9 mouse cellular contexts compared by ENCODE assay signal in the genomic region with DNA sequence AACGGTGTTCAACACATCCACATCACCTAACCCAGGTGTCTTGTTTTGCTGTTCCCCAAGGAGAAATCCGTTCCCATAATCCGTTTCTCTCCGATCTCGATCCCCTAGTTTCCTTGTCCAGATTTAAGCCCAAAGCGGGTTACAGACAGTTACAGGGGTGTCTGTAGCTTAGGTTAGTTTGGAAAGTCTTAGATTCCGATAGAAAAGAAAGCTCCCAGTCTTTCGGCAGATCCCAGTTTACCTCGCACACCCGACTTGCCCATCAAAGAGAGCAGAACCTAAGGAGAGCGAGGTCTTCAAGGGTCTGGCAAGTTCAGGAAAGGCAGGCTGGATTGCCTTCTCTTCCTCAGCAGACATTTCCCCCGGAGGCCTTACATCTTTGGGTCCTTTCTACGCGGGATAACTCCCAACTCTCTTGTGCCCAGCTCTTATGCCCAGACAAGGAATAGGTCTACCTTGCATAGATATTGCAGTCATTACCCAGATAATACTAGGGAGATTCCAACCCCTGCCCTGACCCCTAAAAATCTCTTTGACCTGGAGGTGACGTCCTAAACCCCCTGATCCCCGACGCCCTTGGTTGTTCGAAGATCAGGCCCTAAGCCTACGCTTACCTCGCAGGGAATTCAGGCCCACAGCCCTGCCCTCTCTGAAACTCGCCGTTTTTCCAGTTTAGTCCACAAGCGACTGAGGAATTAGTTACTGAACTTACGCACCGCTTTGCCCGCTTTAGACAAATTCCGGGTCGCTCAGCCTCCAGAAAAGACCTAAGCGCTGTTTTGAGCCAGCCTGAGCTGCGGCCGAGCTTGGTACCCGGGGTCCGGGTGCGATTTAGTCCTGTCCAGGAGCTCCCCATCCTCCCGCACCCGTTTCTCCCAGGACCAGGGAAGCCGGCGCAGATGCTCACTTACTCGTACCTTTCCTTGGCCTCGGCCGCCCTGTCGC. TPM values are rescaled to one million over a fixed set of nuclear protein-coding genes. Genes with fewer than 3 reads are reported as not detected.
DNase-seq lines count a peak whose midpoint lies in the region; ATAC-seq lines count a peak whose summit lies in the region.
"Had no signal": no experiment of that assay in that cellular context is flagged by ENCODE, and none has a peak within 500 bp of the region (broad histone marks: within the 10 kb centered on the region; RNA-seq: fewer than 3 reads in every experiment).

No protein-coding gene starts in this region.

- WGBS in heart, embryonic 14.5 days = 3% methylated on average over 42 of the region's 42 CpGs
- 1% methylated on average over 41 of the region's 42 CpGs for WGBS in hindbrain, embryonic 13.5 days
- WGBS in midbrain, embryonic 14.5 days = under 1% methylated on average over 42 of the region's 42 CpGs

- H3K9me3 ChIP-seq in heart, embryonic 14.5 days (ENCODE audit: control insufficient read depth, low read length) = no peaks in the 10 kb centered on the region
- H3K9me3 ChIP-seq in hindbrain, embryonic 13.5 days = no peaks in the 10 kb centered on the region
- H3K9me3 ChIP-seq in midbrain, embryonic 14.5 days (ENCODE audit: control insufficient read depth, low read length) = no peaks in the 10 kb centered on the region

- H3K4me1 ChIP-seq in heart, embryonic 14.5 days (ENCODE audit: control insufficient read depth in 2 of 2, insufficient read depth in 2 of 2, low read length in 2 of 2) = peaks cover 3 to 20% of the 10 kb centered on the region in 2 experiments; a peak in 3 of 4 replicates
- peaks cover 19% of the 10 kb centered on the region for H3K4me1 ChIP-seq in hindbrain, embryonic 13.5 days (replicated peaks)
- H3K4me1 ChIP-seq in midbrain, embryonic 14.5 days (ENCODE audit: control insufficient read depth, insufficient read depth, low read length) = peaks cover 5% of the 10 kb centered on the region; the same call in 1 of the 2 replicates

- peak overlapping the region; percentile 92 for H3K4me2 ChIP-seq in heart, embryonic 14.5 days (ENCODE audit: low read length)
- peak overlapping the region; percentile 52 for H3K4me2 ChIP-seq in hindbrain, embryonic 13.5 days
- peak overlapping the region; percentile 63 for H3K4me2 ChIP-seq in midbrain, embryonic 14.5 days (ENCODE audit: low read length)

- H3K9ac ChIP-seq in heart, embryonic 14.5 days (ENCODE audit: low read length) = no peak overlapping the region
- peak overlapping the region; percentile 49 for H3K9ac ChIP-seq in hindbrain, embryonic 13.5 days
- no peak overlapping the region for H3K9ac ChIP-seq in midbrain, embryonic 14.5 days (replicated peaks; ENCODE audit: low read length)

- no peak for ATAC-seq in heart, embryonic 14.5 days (ENCODE audit: insufficient number of reproducible peaks, insufficient read depth, low FRiP score, low read depth)
- no peak for ATAC-seq in hindbrain, embryonic 13.5 days (ENCODE audit: low FRiP score)
- ATAC-seq in midbrain, embryonic 14.5 days (ENCODE audit: low FRiP score, low TSS enrichment) = no peak

- H3K27ac ChIP-seq in heart, embryonic 14.5 days (replicated peaks in 1 of 2; ENCODE audit: control insufficient read depth in 1 of 2, insufficient read depth in 1 of 2, low read depth in 2 of 2, low read length in 2 of 2) = no peak overlapping the region
- H3K27ac ChIP-seq in hindbrain, embryonic 13.5 days = no peak overlapping the region
- H3K27ac ChIP-seq in midbrain, embryonic 14.5 days (replicated peaks; ENCODE audit: low read depth, low read length) = no peak overlapping the region

- H3K27me3 ChIP-seq in heart, embryonic 14.5 days (ENCODE audit: control insufficient read depth, insufficient read depth, low read length) = peaks cover 94% of the 10 kb centered on the region
- H3K27me3 ChIP-seq in hindbrain, embryonic 13.5 days = peaks cover 99% of the 10 kb centered on the region
- peaks cover 96% of the 10 kb centered on the region for H3K27me3 ChIP-seq in midbrain, embryonic 14.5 days (ENCODE audit: control insufficient read depth, insufficient read depth, low read length)

- peak overlapping the region; percentile 47 to 48 for H3K4me3 ChIP-seq in heart, embryonic 14.5 days (ENCODE audit: control insufficient read depth in 1 of 2, insufficient read depth in 1 of 2, low read depth in 1 of 2, low read length in 2 of 2)
- peak overlapping the region; percentile 37 for H3K4me3 ChIP-seq in hindbrain, embryonic 13.5 days
- H3K4me3 ChIP-seq in midbrain, embryonic 14.5 days (replicated peaks; ENCODE audit: low read depth, low read length) = peak overlapping the region; percentile 25; the same call in 1 of the 2 replicates

- DNase-seq in heart, adult 9 months (ENCODE audit: low spot score in 2 of 2) = no peak
- peak; percentile 68 for DNase-seq in embryo, embryonic 10.5 days (ENCODE audit: low spot score)
- peak; percentile 32 for DNase-seq in midbrain, embryonic 14.5 days
- no peak for DNase-seq in natural killer cell, adult 2 months (ENCODE audit: low spot score in 2 of 2)
- DNase-seq in layer of hippocampus, postnatal 36 days = no peak
- DNase-seq in left cerebral cortex, adult 11 months (ENCODE audit: low spot score) = no peak

- no peaks in the 10 kb centered on the region for H3K36me3 ChIP-seq in heart, embryonic 14.5 days (ENCODE audit: control insufficient read depth, insufficient read depth, low read length)
- no peaks in the 10 kb centered on the region for H3K36me3 ChIP-seq in hindbrain, embryonic 13.5 days
- H3K36me3 ChIP-seq in midbrain, embryonic 14.5 days (ENCODE audit: control insufficient read depth, insufficient read depth, low read length) = no peaks in the 10 kb centered on the region

RNA-seq across cellular contexts. Expression of a gene that starts 1.3 kb away (rescaled TPM):
- 0.24 TPM in 1 of 2 replicates, not detected in the other for polyA plus RNA-seq in heart, embryonic 14.5 days (2014; fragmentation: Nextera tagmentation; extraction: Ambion mirVana)
- polyA plus RNA-seq in hindbrain, embryonic 13.5 days (2015; fragmentation: Nextera tagmentation; extraction: Ambion mirVana) = 1.0 and 1.1 TPM in 2 replicates
- polyA plus RNA-seq in midbrain, embryonic 14.5 days (2014; fragmentation: Nextera tagmentation; extraction: Ambion mirVana) = 0.42 and 0.57 TPM in 2 replicates
- under 1 TPM in 1 of 2 experiments, not detected in 1; 0.48 TPM for total RNA-seq in layer of hippocampus, postnatal 36 days (2021)
- total RNA-seq: neutrophil, adult 5-6 weeks had no signal

Comparison
In these comparisons a context has a peak if more than half of its experiments do, and no peak if none do; other contexts are left out.
1. DNase-seq: peak in embryo, embryonic 10.5 days (single experiment) and midbrain, embryonic 14.5 days (single experiment); none in heart, adult 9 months (0 of 2), natural killer cell, adult 2 months (0 of 2), layer of hippocampus, postnatal 36 days (0 of 2) and left cerebral cortex, adult 11 months (single experiment).
2. Peak in every context shown above with its lines, with median percentiles within 50 percentile points of each other: H3K4me2 ChIP-seq and H3K4me3 ChIP-seq.